Mouse (Mus musculus) stomach, embryonic 15.5 days (tissue): ENCODE measurements around the gene Amn1. TPM values are rescaled to one million over a fixed set of nuclear protein-coding genes. Genes with fewer than 3 reads are reported as not detected.
"Not testable (repeated sequence)": the region's sequence is repeated elsewhere in the genome, so short reads cannot be mapped to it uniquely, and the experiment has no call there.

Experiments
- ATAC-seq: fragments of 200-750 bp; cut with Nextera tagmentation; 2 replicates; pipeline ENCODE4 v1.8.0; 2017; ENCODE audit warnings: low read depth, moderate number of reproducible peaks, moderate TSS enrichment; ENCODE audit not compliant: insufficient read depth, low FRiP score
- H3K27ac ChIP-seq: fragments of 300-500 bp; sonication (generic); 2 replicates; pipeline ENCODE4 v1.5.1; 2015; ENCODE audit warnings: mild to moderate bottlenecking, inconsistent platforms
- H3K27me3 ChIP-seq: fragments of 300-500 bp; sonication (generic); replicated peaks from 2 replicates; pipeline ENCODE4 v1.6.1; 2015; ENCODE audit warnings: inconsistent platforms
- H3K36me3 ChIP-seq: fragments of 300-500 bp; sonication (generic); 2 replicates; pipeline ENCODE4 v1.6.1; 2015; ENCODE audit warnings: inconsistent platforms
- H3K4me1 ChIP-seq: fragments of 300-500 bp; sonication (generic); 2 replicates; pipeline ENCODE4 v1.6.1; 2015; ENCODE audit warnings: inconsistent platforms
- H3K4me2 ChIP-seq: fragments of 300-500 bp; sonication (generic); 2 replicates; pipeline ENCODE4 v1.6.1; 2015; ENCODE audit warnings: mild to moderate bottlenecking, inconsistent platforms
- H3K4me3 ChIP-seq: fragments of 300-500 bp; sonication (generic); replicated peaks from 2 replicates; pipeline ENCODE4 v1.5.1; 2015; ENCODE audit warnings: inconsistent platforms
- H3K9ac ChIP-seq: fragments of 300-500 bp; sonication (generic); 2 replicates; pipeline ENCODE4 v1.6.1; 2015; ENCODE audit warnings: inconsistent platforms
- H3K9me3 ChIP-seq: fragments of 300-500 bp; sonication (generic); 2 replicates; pipeline ENCODE4 v1.6.1; 2016; ENCODE audit warnings: inconsistent platforms
- WGBS: fragments of 180-500 bp; shearing (Covaris S2); methylation state at CpG from one replicate; pipeline ENCODE4 v1.1.7; 2015; 5-methylcytosine and 5-hydroxymethylcytosine counted together
- polyA plus RNA-seq: library from polyadenylated mRNA; unstranded; fragments of >200 nt; fragmentation: Nextera tagmentation; extraction: Ambion mirVana; gene quantifications from 2 replicates; pipeline ENCODE4 v1.2.1, GENCODE M21; 2015

Gene Amn1
- polyA plus RNA-seq, 1 experiment from 2014 or later, result 28.2 TPM

GRCm38 (mm10) chr6:149184007-149184406 is 4.5 kb downstream of the Amn1 start:
- no peak overlapping the region for H3K4me2 ChIP-seq
- peaks cover 4% of the 10 kb centered on the region; the same call in 1 of the 2 replicates for H3K4me1 ChIP-seq
- H3K9ac ChIP-seq, result no peak overlapping the region
- WGBS, result 93% methylated on average over 1 of the region's 1 CpGs
- peaks cover 33% of the 10 kb centered on the region for H3K36me3 ChIP-seq
- no peak for ATAC-seq
- H3K27me3 ChIP-seq, result no peaks in the 10 kb centered on the region
- H3K9me3 ChIP-seq, result no peaks in the 10 kb centered on the region
- no peak overlapping the region for H3K4me3 ChIP-seq
- H3K27ac ChIP-seq, result no peak overlapping the region

GRCm38 (mm10) chr6:149179064-149179463 is 9.4 kb downstream of the Amn1 start:
- Histone ChIP-seq H3K36me3 (peaks cover 42% of the 10 kb centered on the region), H3K27me3 (no peaks in the 10 kb centered on the region), H3K4me2 (no peak overlapping the region), H3K9me3 (no peaks in the 10 kb centered on the region), H3K4me3 (no peak overlapping the region), H3K9ac (no peak overlapping the region), H3K27ac (no peak overlapping the region), H3K4me1 (no peaks in the 10 kb centered on the region)
- no peak for ATAC-seq

GRCm38 (mm10) chr6:149174932-149175570 is 13.5 kb downstream of the Amn1 start:
- 86% methylated on average over 3 of the region's 3 CpGs for WGBS
- Histone ChIP-seq H3K9me3 (no peaks in the 10 kb centered on the region), H3K27ac (no peak overlapping the region), H3K36me3 (peaks cover 21% of the 10 kb centered on the region), H3K4me2 (no peak overlapping the region), H3K4me3 (no peak overlapping the region), H3K4me1 (no peaks in the 10 kb centered on the region), H3K9ac (no peak overlapping the region), H3K27me3 (no peaks in the 10 kb centered on the region)
- no peak for ATAC-seq

- Histone ChIP-seq H3K4me1 (no peaks in the 10 kb centered on the region), H3K36me3 (peaks cover 16% of the 10 kb centered on the region)
Observed at GRCm38 (mm10) chr6:149173831-149174625, 14.5 kb downstream of the Amn1 start.

GRCm38 (mm10) chr6:149169965-149170364 is 18.5 kb downstream of the Amn1 start:
- not testable (repeated sequence) for H3K9me3 ChIP-seq, H3K4me3 ChIP-seq, H3K4me2 ChIP-seq, H3K27ac ChIP-seq, ATAC-seq, H3K9ac ChIP-seq, H3K27me3 ChIP-seq, H3K4me1 ChIP-seq
- peaks cover 14% of the 10 kb centered on the region for H3K36me3 ChIP-seq
- WGBS, result 90% methylated on average over 4 of the region's 4 CpGs

More at GRCm38 (mm10) chr6:149173831-149174625, 14.5 kb downstream of the Amn1 start:
- Histone ChIP-seq H3K27ac (no peak overlapping the region), H3K4me3 (no peak overlapping the region), H3K27me3 (no peaks in the 10 kb centered on the region), H3K4me2 (no peak overlapping the region), H3K9ac (no peak overlapping the region), H3K9me3 (no peaks in the 10 kb centered on the region)
- 47% methylated on average over 4 of the region's 4 CpGs for WGBS
- no peak for ATAC-seq

GRCm38 (mm10) chr6:149168436-149168835 is 20.1 kb downstream of the Amn1 start:
- 91% methylated on average over 2 of the region's 2 CpGs for WGBS
- H3K9me3 ChIP-seq, result no peaks in the 10 kb centered on the region; the same call in 1 of the 2 replicates
- no peak overlapping the region for H3K27ac ChIP-seq
- no peaks in the 10 kb centered on the region for H3K4me1 ChIP-seq
- peaks cover 14% of the 10 kb centered on the region for H3K36me3 ChIP-seq
- no peaks in the 10 kb centered on the region for H3K27me3 ChIP-seq
- no peak overlapping the region for H3K4me2 ChIP-seq
- H3K9ac ChIP-seq, result no peak overlapping the region
- no peak overlapping the region for H3K4me3 ChIP-seq
- no peak for ATAC-seq

GRCm38 (mm10) chr6:149167672-149168071 is 20.8 kb downstream of the Amn1 start:
- Histone ChIP-seq H3K9ac (no peak overlapping the region), H3K9me3 (no peaks in the 10 kb centered on the region; the same call in 1 of the 2 replicates), H3K4me2 (no peak overlapping the region), H3K4me3 (no peak overlapping the region), H3K36me3 (peaks cover 15% of the 10 kb centered on the region), H3K4me1 (no peaks in the 10 kb centered on the region), H3K27ac (no peak overlapping the region), H3K27me3 (no peaks in the 10 kb centered on the region)
- 94% methylated on average over 1 of the region's 1 CpGs for WGBS
- no peak for ATAC-seq

- H3K4me2 ChIP-seq, H3K4me3 ChIP-seq, H3K27me3 ChIP-seq, H3K27ac ChIP-seq, H3K4me1 ChIP-seq, H3K9ac ChIP-seq, ATAC-seq, H3K9me3 ChIP-seq: not testable (repeated sequence)
- H3K36me3 ChIP-seq, result peaks cover 16% of the 10 kb centered on the region
- 68% methylated on average over 4 of the region's 4 CpGs for WGBS
Observed at GRCm38 (mm10) chr6:149167038-149167437, 21.5 kb downstream of the Amn1 start.

- Histone ChIP-seq H3K9ac (no peak overlapping the region), H3K9me3 (no peaks in the 10 kb centered on the region), H3K4me3 (no peak overlapping the region), H3K27ac (peak overlapping the region; percentile 71), H3K27me3 (no peaks in the 10 kb centered on the region), H3K36me3 (peaks cover 5% of the 10 kb centered on the region; the same call in 1 of the 2 replicates), H3K4me1 (peaks cover 5% of the 10 kb centered on the region; the same call in 1 of the 2 replicates), H3K4me2 (no peak overlapping the region)
- WGBS, result 33% methylated on average over 3 of the region's 3 CpGs
- peak; percentile 74 for ATAC-seq
Observed at GRCm38 (mm10) chr6:149155031-149155841, 33.3 kb downstream of the Amn1 start.

GRCm38 (mm10) chr6:149154116-149155030 is 34.1 kb downstream of the Amn1 start:
- H3K4me2 ChIP-seq, result no peak overlapping the region
- H3K4me1 ChIP-seq, result peaks cover 5% of the 10 kb centered on the region; the same call in 1 of the 2 replicates
- H3K36me3 ChIP-seq, result peaks cover 3% of the 10 kb centered on the region; the same call in 1 of the 2 replicates
- no peaks in the 10 kb centered on the region for H3K27me3 ChIP-seq
- H3K9ac ChIP-seq, result no peak overlapping the region
- no peak for ATAC-seq
- no peaks in the 10 kb centered on the region for H3K9me3 ChIP-seq
- H3K4me3 ChIP-seq, result no peak overlapping the region
- H3K27ac ChIP-seq, result peak overlapping the region; percentile 71
- 13% methylated on average over 8 of the region's 8 CpGs for WGBS
